Mouse (Mus musculus): ENCODE measurements around the gene Atrnl1. TPM values are rescaled to one million over a fixed set of nuclear protein-coding genes. Genes with fewer than 3 reads are reported as not detected.

Gene Atrnl1
- polyA plus RNA-seq, 1 experiment from 2014 or later, result 3.9 TPM

DNA sequence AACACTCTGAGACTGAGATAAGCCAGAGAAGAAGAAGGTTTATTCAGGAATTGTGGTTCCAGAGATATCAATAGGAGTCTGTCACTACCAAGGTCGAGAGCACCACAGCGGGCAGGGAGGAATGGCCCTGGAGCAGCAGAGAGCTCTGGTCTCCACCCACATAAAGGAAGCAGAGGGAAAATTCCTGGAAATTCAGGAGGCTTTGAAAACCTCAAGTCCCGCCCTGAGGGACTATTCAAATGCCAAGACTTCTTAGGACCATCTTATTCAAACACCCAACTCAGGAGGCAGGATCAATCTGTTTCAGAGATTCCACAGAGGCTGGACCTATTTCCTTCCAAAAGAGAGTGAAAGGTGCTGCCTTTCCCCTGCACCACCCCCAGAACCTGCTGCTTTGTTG is 345.6 kb downstream of the Atrnl1 start:
- no peak for ATAC-seq (ENCODE audit: low FRiP score, low TSS enrichment)
- WGBS, result 75% methylated on average over 3 of the region's 3 CpGs
- no peak for DNase-seq (ENCODE audit: low spot score)

DNA sequence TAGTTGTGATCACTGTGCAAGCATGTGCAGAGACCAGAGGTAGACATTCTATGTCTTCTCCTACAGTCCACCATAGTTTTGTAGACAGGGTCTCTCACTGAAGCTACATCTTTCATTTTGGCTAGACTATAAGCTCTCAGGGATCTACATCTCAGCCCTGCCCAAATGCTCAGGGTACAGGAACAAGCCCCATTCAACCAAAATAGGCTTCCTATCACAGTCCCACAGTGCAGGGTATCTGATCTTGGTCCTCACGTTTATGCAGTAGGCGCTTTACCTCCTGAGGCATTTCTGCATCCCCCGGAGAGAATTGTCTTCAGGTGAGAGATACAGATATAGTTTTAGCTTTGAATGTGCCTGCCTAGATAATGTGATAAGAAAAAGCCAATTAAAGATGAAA is 346.5 kb downstream of the Atrnl1 start:
- TF ChIP-seq CTCF (IDR thresholded peaks at IDR 0.05; ENCODE audit: low read depth) (no peak), EP300 (optimal IDR thresholded peaks at IDR 0.05) (no peak)
- no peaks in the 10 kb centered on the region for H3K27me3 ChIP-seq (ENCODE audit: control insufficient read depth, insufficient read depth, low read length)
- no peaks in the 10 kb centered on the region for H3K36me3 ChIP-seq (ENCODE audit: control insufficient read depth, insufficient read depth, low read length)
- DNase-seq (ENCODE audit: low spot score) (no peak), ATAC-seq (ENCODE audit: low FRiP score, low TSS enrichment) (no peak)
- no peak overlapping the region for H3K4me2 ChIP-seq (replicated peaks; ENCODE audit: low read depth)
- H3K27ac ChIP-seq (replicated peaks), result no peak overlapping the region
- no peaks in the 10 kb centered on the region for H3K9me3 ChIP-seq (ENCODE audit: control insufficient read depth, low read length)
- WGBS, result 93% methylated on average over 3 of the region's 3 CpGs
- H3K4me3 ChIP-seq (ENCODE audit: low read depth, low read length), result no peak overlapping the region
- H3K9ac ChIP-seq (ENCODE audit: low read length), result no peak overlapping the region
- no peaks in the 10 kb centered on the region for H3K4me1 ChIP-seq (replicated peaks; ENCODE audit: control insufficient read depth, insufficient read depth)

More for the DNA sequence above, 345.6 kb downstream of the Atrnl1 start:
- no peak overlapping the region for H3K4me2 ChIP-seq (replicated peaks; ENCODE audit: low read depth)
- H3K4me3 ChIP-seq (ENCODE audit: low read depth, low read length), result no peak overlapping the region
- no peak overlapping the region for H3K9ac ChIP-seq (ENCODE audit: low read length)
- H3K9me3 ChIP-seq (ENCODE audit: control insufficient read depth, low read length), result no peaks in the 10 kb centered on the region
- no peak overlapping the region for H3K27ac ChIP-seq (replicated peaks)
- H3K36me3 ChIP-seq (ENCODE audit: control insufficient read depth, insufficient read depth, low read length), result no peaks in the 10 kb centered on the region
- H3K4me1 ChIP-seq (replicated peaks; ENCODE audit: control insufficient read depth, insufficient read depth), result no peaks in the 10 kb centered on the region
- TF ChIP-seq EP300 (optimal IDR thresholded peaks at IDR 0.05), result no peak
- TF ChIP-seq CTCF (IDR thresholded peaks at IDR 0.05; ENCODE audit: low read depth), result no peak
- H3K27me3 ChIP-seq (ENCODE audit: control insufficient read depth, insufficient read depth, low read length), result no peaks in the 10 kb centered on the region

DNA sequence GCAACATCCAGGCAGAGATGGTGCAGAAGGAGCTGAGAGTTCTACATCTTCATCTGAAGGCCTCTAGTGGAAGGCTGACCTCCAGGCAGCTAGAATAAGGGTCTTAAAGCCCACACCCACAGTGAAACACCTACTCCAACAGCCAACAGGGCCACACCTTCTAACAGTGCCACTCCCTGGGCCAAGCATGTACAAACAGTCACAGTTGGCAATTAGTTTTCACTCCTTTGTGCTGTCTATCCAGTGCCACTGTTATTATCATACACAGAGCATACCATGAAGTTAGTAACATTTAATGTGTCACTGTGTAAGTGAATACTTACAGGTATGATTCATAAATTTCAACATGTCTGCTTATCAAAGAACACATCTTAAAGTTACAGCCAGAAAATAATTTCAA is 347.3 kb downstream of the Atrnl1 start:
- H3K27me3 ChIP-seq (ENCODE audit: control insufficient read depth, insufficient read depth, low read length), result no peaks in the 10 kb centered on the region
- ATAC-seq (ENCODE audit: low FRiP score, low TSS enrichment) (peak; percentile 88), DNase-seq (ENCODE audit: low spot score) (peak; percentile 43)
- no peak overlapping the region for H3K9ac ChIP-seq (ENCODE audit: low read length)
- no peaks in the 10 kb centered on the region for H3K9me3 ChIP-seq (ENCODE audit: control insufficient read depth, low read length)
- H3K4me3 ChIP-seq (ENCODE audit: low read depth, low read length), result no peak overlapping the region
- peak; percentile 64 for TF ChIP-seq EP300 (optimal IDR thresholded peaks at IDR 0.05)
- 0 out of 2 replicates have a peak, but pooled peaks have one; percentile 3 for TF ChIP-seq CTCF (IDR thresholded peaks at IDR 0.05; ENCODE audit: low read depth)
- no peak overlapping the region for H3K27ac ChIP-seq (replicated peaks)
- H3K36me3 ChIP-seq (ENCODE audit: control insufficient read depth, insufficient read depth, low read length), result no peaks in the 10 kb centered on the region
- H3K4me1 ChIP-seq (replicated peaks; ENCODE audit: control insufficient read depth, insufficient read depth), result no peaks in the 10 kb centered on the region
- no peak overlapping the region for H3K4me2 ChIP-seq (replicated peaks; ENCODE audit: low read depth)

DNA sequence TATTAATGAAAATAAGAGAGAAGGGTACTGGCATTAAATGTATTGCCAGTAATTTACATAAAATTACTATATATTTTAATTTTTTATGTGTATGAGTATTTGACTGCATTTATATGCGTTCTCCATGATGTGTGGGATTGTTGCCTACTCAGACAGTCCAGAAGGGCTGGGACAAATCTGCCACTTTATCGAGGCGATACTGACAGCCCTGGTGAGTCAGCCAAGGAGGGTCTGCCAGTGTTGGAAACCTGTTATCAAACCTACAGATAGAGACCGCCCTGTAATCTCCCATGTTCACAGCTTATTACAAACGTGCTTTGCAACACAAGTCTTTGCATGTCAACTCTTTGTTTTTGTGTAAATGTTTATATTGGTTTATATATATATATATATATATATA is 347.9 kb downstream of the Atrnl1 start:
- ATAC-seq (ENCODE audit: low FRiP score, low TSS enrichment) (no peak), DNase-seq (ENCODE audit: low spot score) (no peak)
- no peak for TF ChIP-seq CTCF (IDR thresholded peaks at IDR 0.05; ENCODE audit: low read depth)
- no peak for TF ChIP-seq EP300 (optimal IDR thresholded peaks at IDR 0.05)
- H3K36me3 ChIP-seq (ENCODE audit: control insufficient read depth, insufficient read depth, low read length), result no peaks in the 10 kb centered on the region
- no peak overlapping the region for H3K9ac ChIP-seq (ENCODE audit: low read length)
- no peaks in the 10 kb centered on the region for H3K4me1 ChIP-seq (replicated peaks; ENCODE audit: control insufficient read depth, insufficient read depth)
- H3K9me3 ChIP-seq (ENCODE audit: control insufficient read depth, low read length), result no peaks in the 10 kb centered on the region
- no peak overlapping the region for H3K4me2 ChIP-seq (replicated peaks; ENCODE audit: low read depth)
- 66% methylated on average over 5 of the region's 5 CpGs for WGBS
- no peak overlapping the region for H3K4me3 ChIP-seq (ENCODE audit: low read depth, low read length)
- no peaks in the 10 kb centered on the region for H3K27me3 ChIP-seq (ENCODE audit: control insufficient read depth, insufficient read depth, low read length)
- H3K27ac ChIP-seq (replicated peaks), result no peak overlapping the region

DNA sequence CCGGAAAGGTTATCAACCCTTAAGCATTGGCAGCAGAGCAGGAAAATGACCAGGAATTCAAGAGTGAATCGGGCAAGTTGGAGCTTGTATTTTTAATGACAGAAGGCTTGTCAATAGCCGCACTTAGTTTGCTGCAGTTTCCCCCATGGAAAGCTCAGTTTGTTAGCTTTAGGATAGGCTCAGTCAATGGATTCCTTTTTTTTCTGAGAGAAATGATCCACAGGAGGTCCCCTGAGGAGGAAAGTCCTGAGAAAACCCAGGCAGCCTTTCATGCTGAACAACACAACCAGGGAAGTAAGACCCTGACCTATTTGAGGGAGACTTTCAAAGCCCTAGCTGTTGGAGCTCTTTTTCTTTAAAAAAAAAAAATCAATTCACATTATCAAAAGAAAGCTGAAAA is 350.5 kb downstream of the Atrnl1 start:
- Histone ChIP-seq H3K4me1 (replicated peaks; ENCODE audit: control insufficient read depth, insufficient read depth) (no peaks in the 10 kb centered on the region), H3K9me3 (ENCODE audit: control insufficient read depth, low read length) (no peaks in the 10 kb centered on the region), H3K9ac (ENCODE audit: low read length) (no peak overlapping the region), H3K36me3 (ENCODE audit: control insufficient read depth, insufficient read depth, low read length) (no peaks in the 10 kb centered on the region), H3K27me3 (ENCODE audit: control insufficient read depth, insufficient read depth, low read length) (no peaks in the 10 kb centered on the region), H3K4me2 (replicated peaks; ENCODE audit: low read depth) (no peak overlapping the region), H3K27ac (replicated peaks) (no peak overlapping the region), H3K4me3 (ENCODE audit: low read depth, low read length) (no peak overlapping the region)
- TF ChIP-seq EP300 (optimal IDR thresholded peaks at IDR 0.05) (no peak), CTCF (IDR thresholded peaks at IDR 0.05; ENCODE audit: low read depth) (no peak)
- DNase-seq (ENCODE audit: low spot score) (no peak), ATAC-seq (ENCODE audit: low FRiP score, low TSS enrichment) (no peak)
- WGBS, result 62% methylated on average over 3 of the region's 3 CpGs

DNA sequence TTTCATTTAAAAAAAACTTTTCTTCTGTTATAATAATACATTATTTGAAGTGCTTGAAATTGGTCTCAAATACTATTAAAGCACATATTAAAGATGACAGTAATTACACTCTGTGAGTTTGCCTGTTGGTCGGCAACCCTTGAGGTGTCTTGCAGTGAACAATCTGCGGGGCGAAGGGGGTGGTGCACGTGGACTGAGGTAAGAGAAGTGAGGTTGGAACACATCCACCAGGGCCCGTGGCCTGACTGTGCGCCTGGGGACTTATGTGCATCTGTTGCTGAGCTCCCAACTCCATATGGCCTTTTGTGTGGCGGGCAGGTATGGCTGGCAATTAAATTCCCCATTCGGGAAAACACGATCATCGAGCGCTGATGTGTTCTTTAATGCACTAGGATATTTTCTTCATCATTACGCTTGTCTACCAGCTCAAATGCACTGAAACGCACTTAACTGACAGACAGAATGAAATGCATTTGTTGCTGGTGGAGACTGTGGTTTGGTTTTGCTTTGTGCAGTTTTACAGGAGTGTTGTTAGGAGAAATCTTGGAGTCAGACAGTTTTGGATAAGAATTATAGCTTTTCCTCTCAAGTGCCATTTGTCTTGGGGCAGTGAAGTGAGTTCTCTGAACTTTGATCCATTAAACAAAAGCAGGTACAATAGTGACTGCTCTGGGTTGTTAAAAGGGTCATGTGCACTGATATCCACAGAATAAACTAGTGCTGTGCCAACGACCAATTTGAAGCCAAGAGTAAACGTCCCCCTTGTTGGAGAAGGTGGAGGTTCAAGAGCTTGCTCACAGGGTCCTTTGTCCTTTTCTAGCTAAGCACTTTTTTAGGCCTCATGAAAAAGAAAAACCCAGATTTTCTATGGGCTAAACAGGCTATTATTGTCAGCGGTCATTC is 351.2 kb downstream of the Atrnl1 start:
- no peak overlapping the region for H3K9ac ChIP-seq (ENCODE audit: low read length)
- no peak overlapping the region for H3K4me2 ChIP-seq (replicated peaks; ENCODE audit: low read depth)
- 64% methylated on average over 16 of the region's 16 CpGs for WGBS
- DNase-seq (ENCODE audit: low spot score), result peak; percentile 33
- H3K36me3 ChIP-seq (ENCODE audit: control insufficient read depth, insufficient read depth, low read length), result no peaks in the 10 kb centered on the region
- TF ChIP-seq CTCF (IDR thresholded peaks at IDR 0.05; ENCODE audit: low read depth) (no peak), EP300 (optimal IDR thresholded peaks at IDR 0.05) (no peak)
- no peak overlapping the region for H3K4me3 ChIP-seq (ENCODE audit: low read depth, low read length)
- H3K9me3 ChIP-seq (ENCODE audit: control insufficient read depth, low read length), result no peaks in the 10 kb centered on the region
- H3K27me3 ChIP-seq (ENCODE audit: control insufficient read depth, insufficient read depth, low read length), result no peaks in the 10 kb centered on the region
- H3K27ac ChIP-seq (replicated peaks), result peak overlapping the region; percentile 19; the same call in 1 of the 2 replicates
- H3K4me1 ChIP-seq (replicated peaks; ENCODE audit: control insufficient read depth, insufficient read depth), result no peaks in the 10 kb centered on the region
- ATAC-seq (ENCODE audit: low FRiP score, low TSS enrichment), result peak; percentile 74

All from stomach, postnatal 0 days (tissue).